Mouse (Mus musculus) gonadal fat pad, adult 2 months (tissue): Measurements from ENCODE around the gene Kank3. TPM values are rescaled to one million over a fixed set of nuclear protein-coding genes. Genes with fewer than 3 reads are reported as not detected.
"Not testable (repeated sequence)": the region's sequence is repeated elsewhere in the genome, so short reads cannot be mapped to it uniquely, and the experiment has no call there.

ENCODE experiments used
- DNase-seq: peaks from one replicate; pipeline ENCODE4 v3.0.0-alpha.2; 2012; ENCODE audit warnings: low read depth
- polyA plus RNA-seq: library from polyadenylated mRNA; depleted of rRNA; stranded (reverse); fragments of >200 nt; gene quantifications from 2 replicates; pipeline ENCODE4 v1.2.3, GENCODE M21; 2012

The Kank3 gene
- polyA plus RNA-seq, 1 experiment, result 146 TPM

DNA sequence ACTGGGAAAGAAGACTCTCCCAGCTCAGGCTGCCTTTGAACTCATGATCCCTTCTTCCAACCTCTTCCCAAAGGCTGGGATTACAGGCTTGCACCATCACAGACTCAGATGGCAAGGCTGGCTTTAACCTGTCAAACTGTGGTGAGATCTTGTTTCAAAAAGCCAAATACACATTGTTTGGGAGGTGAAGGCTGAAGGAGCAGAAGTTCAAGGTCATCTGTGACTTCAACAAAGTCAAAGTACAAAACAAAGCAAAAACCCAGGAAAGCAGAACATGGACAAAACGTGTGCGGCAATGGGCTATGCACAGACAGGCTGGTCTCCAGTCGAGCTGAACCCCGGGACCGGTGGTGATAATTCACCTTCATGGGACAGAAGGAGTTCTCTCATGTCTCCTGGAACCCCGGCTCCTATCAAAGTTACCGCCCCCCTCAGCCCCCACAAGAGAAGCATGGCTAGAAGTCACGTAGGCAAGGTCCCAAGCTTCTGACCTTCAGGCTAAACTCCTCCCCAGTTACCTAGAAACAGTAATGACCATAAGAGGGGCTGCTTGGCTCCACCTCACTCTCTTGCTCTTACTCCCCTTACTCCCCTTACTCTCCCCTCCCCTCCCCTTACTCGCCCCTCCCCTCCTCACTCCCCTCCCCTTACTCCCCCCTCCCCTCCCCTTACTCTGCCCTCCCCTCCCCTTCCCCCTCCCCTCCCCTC lies 3.0 kb upstream of the Kank3 start:
- no peak for DNase-seq

GRCm38 (mm10) chr17:33808192-33808591 lies 2.1 kb upstream of the Kank3 start:
- DNase-seq, result no peak

DNA sequence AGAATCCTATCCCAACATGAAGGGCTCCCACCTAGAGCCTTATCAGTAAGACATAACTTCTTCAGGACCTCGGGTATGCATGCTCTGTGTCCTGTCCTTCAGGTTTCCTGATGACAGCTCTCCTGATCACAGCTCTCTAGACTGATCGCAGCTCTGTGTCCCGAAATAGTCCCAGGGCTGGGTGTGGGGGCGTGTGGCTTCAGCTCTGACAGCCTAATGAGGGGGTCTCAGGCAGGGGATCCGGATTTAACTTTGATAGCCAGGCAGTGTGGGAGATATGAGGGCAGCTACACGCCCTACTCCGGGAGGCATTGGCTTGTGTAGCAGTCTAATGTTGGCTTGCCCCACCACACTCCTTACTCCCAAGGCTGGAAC lies 810 bp downstream of the Kank3 start:
- DNase-seq, result no peak

DNA sequence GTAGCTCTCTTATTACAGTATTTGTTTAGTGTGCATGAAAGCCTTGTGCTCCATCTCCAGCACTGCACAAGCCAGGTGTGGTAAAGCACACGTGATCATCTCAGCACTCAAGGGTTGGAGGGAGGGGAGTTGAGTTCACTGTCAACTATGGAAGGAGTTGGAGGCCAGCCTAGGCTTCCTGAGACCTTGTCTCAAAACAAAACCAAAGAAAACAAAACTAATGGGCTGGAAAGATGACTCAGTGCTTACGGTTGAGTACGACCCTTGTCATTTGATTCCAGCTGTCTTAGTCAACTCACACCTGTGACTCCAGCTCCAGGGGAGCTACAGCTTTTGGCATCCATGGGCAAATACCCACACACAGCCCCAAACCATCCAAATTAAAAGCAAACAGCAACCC lies 2.2 kb downstream of the Kank3 start:
- DNase-seq, result no peak

DNA sequence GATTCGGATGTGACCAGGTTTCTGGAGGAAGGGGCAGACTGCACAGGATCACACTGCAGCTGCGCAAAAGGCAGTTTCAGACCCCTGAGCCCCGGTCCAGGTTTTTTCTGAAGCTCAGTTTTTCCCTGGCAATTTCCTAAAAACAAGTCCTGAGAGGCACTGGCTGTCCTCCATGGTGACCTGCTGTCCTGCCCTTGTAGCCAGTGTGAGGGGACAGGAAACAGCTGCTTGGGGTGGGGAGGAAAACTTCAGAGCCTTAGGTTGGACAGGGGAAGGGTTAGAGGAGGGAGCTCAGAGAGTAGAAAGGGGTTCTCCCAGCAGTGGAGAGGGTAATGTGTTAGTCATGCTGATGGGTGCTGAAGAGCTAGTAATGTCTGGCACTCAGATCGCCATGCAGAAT lies 2.7 kb downstream of the Kank3 start:
- no peak for DNase-seq

GRCm38 (mm10) chr17:33815399-33815798 lies 5.1 kb downstream of the Kank3 start:
- DNase-seq, result no peak

DNA sequence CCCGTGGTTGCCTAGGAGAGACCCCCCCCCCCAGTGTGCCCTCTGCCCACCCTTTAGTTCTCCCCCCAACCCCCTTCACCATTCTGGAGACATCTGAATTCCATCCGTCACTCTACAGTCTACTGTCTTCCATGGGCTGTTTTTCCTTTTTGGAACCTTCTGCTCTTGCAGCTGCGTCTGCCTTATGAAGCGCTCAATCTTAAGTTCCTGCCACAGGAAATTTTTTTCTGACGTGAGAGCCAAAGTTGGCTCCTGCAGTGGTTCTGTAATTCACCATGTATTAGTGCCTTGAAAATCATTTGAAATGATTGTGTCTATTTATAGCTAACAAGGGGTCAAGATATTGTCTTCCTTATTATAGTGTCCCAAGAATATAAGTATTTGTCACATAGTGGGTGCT lies 6.3 kb downstream of the Kank3 start:
- no peak for DNase-seq

DNA sequence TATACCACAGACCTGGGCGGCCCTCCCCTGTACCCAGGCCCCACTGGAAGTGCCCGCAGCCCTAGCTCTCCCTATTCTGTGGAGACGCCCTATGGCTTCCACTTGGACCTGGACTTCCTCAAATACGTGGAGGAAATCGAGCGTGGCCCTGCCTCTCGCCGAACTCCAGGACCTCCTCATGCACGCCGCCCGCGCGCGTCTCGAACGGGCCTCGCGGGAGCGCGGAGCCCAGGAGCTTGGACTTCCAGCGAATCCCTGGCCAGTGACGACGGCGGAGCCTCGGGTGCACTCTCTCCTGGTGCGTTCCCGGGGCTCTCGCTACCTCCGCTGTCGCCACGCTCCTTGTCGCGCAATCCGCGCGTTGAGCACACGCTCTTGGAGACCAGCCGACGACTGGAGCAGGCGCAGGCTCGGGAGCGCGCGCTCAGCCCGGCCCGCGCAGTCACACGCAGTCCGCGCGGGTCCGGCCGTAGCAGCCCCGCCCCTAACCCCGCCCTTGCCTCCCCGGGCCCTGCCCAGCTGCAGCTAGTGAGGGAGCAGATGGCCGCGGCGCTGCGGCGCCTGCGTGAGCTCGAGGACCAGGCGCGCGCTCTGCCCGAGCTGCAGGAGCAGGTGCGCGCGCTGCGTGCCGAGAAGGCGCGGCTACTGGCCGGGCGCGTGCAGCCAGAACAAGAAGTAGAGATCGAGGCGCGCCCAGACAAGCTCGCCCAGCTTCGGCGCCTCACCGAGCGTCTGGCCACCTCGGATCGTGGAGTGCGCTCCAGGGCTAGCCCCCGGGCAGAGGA lies 7.1 kb downstream of the Kank3 start:
- DNase-seq, result no peak

GRCm38 (mm10) chr17:33817969-33818643 lies 7.8 kb downstream of the Kank3 start:
- DNase-seq, result no peak

DNA sequence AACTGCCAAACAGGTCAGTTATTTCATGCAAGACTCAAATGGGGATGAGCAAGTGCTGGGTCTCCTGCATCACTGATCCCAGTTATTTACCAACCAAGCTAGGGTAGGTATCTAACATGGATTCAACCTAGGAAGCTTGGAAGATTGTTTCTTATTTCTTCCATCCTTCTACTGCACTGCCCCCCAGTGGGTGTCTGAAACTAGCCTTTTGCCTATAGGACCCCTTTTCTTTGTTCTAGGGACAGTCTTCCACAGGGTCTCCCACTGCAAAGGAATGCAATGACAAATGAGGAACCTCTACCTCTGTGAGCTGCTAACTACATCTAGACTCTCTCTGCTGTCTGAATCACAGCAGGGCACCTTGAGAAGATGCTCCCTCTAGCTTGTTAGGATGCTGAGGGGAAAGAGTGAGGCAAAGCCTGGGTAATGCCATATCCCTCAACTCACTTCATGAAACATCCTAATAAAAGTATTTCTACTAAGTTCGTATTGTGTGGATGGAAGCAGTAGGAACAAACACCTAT lies 12.2 kb downstream of the Kank3 start:
- DNase-seq, result no peak

DNA sequence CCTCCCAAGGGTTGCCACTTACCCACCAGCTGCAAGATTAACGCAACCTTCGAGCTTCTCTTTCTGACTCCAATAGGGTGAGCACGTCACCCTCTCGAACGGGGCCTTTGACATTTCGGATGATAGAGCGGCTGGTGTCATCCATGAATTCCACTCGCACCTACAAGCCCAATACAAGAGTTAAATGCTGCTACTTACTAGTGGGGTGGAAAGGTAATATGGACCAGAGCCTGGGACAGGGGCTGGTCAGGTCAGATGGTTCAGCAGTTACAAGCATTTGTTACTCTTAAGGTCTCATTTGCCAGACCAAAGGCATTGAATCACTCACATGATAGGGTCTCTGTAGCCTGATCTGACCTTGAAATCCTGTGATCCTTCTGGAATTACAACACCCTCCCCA lies 12.9 kb downstream of the Kank3 start:
- not testable (repeated sequence) for DNase-seq

DNA sequence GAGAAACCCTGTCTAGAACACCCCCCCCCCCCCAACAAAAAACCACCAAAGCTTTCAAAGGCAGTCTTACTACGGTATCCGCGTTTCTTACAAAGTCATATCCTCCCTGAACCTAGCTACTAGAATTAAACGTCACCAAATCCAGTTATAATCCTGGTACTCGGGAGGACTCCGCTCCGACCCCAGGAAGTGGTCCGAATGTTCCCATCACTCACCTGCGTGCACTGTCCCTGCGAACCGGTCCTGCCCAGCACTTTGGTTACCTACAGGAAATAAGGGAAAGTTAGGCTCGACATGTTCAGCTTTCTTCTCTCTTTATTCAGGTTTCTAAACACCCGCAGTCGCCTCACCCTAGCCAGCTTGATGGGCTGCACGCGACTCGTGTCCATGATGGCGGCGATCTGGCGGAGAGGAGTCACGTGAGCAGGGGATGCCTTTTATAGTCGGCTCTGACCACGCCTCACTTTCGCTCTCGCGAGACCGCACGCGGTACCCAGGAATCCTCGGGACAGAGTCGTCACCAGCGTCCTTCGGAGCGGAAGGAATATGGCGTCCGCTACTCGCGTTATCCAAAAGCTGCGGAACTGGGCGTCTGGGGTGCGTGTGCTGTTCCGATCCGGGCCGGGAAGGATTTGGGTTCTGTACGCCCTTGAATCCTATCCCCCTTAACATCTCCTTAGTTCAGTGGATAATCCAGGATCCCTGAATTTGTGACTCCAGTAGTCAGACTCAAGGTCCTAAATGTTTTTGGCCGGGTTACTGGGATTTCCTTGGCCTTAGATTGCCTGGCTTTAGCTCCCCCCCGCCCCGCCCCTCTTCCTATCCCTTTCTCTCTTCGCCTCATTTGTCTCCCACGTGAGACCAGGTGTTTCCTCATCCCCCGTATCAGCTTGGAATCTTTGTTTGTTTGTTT lies 14.0 kb downstream of the Kank3 start, which contains the start of the genes Rps28 and Ndufa7:
Gene Rps28 (minus strand): TSS at position 479 of the 913 bp plus-strand sequence.
Gene Ndufa7 (plus strand): TSS at position 489 of the 913 bp plus-strand sequence.
- no peak for DNase-seq

GRCm38 (mm10) chr17:33824997-33825330 lies 14.6 kb downstream of the Kank3 start:
- DNase-seq, result not testable (repeated sequence)

- DNase-seq, result no peak
Measured at GRCm38 (mm10) chr17:33825462-33825861, 15.1 kb downstream of the Kank3 start.

DNA sequence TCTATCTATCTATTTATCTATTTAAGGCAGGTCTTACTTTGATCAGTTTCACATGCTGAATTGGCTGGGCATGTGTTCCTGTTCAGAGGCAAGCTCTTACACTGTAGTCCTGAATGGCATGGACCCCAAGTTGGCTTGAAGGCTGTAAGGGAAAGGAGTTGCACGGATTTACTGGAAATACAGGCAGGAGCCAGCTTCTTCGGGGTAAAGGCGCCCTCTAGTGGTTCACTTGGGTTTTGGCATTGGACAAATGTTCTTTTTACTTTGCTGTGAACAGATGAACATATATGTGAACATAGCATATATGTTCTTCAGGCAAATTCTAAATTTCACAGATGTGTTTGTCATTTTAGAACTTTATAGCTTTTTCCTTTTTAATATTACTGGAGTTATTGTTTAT lies 16.5 kb downstream of the Kank3 start:
- no peak for DNase-seq

DNA sequence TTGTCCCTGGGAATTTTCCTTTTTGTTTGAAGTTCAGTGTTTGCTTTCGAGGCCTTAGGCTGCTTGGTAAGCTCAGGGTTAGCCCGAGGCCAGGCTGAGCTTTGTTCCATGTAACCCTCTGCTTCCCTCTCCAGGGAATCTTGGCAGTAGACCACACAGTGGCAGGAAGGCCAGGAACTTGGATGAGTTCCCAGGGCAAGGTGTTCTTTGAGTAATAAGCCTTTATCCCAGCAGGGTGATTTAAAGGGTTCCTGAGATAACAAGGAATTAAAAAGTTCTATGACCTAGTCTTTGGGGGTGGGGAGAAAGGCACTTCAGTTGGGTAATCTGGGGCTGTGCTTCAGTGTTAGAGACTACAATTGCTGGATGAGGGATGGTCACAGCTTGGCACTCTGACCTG lies 18.6 kb downstream of the Kank3 start:
- peak; percentile 99 for DNase-seq

DNA sequence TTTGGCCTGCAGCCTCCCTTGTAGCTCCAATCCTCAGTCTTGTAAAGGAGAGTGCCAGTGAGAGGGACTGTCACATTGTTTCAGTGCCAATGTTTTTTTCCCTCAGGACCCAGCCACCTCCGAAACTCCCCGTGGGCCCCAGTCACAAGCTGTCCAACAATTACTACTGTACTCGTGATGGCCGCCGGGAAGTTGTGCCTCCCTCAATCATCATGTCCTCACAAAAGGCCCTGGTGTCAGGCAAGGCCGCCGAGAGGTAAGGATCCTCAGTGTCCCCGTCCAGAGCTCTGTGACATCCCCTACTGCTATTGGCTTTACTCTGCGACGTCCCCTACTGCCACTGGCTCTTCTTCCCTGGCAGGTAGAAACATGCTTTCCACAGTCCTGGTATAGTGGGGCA lies 19.2 kb downstream of the Kank3 start:
- no peak for DNase-seq

DNA sequence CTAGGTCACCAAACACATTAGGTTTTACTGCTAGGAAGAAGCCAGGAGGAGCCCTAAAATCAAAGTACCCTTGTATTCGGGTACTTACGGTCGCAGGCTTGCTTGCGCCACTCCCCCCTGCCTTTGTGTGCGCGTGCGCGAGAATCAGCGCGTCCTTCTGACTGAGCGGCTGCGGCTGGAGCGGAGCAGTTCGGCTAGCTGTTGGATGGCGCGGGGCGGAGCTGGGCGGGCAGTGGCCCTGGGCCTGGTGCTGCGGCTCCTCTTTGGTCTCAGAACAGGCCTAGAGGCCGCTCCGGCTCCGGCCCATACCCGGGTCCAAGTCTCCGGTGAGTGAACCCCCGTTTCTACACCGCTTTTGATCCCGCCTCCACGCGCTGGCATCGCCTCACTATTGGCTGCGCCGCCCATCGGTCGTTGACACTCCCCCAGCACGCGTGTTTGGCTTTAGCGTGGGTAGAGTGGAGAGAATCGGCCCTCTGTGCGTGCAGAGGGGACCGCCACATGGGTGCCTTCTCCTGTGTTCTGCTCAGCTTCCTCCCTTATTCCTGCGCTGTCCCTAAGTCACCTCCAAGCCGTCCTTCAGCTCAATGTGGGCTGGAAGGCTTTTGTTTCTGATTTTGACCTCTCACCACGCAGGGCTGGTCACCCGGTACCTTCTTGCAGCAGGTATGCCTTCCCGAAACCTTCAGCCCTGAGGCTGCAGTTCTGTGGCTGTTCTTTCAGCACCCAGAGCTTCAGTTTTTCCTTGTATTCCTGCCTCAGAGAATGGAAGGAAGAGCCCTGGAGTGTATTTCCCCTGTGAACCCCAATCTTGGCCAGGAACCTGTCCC lies 32.9 kb downstream of the Kank3 start, which contains the start of gene Cd320:
Gene Cd320 (plus strand): TSS at position 126 of the 830 bp plus-strand sequence.
- DNase-seq, result no peak

- DNase-seq, result no peak
Measured at GRCm38 (mm10) chr17:33844196-33844595, 33.9 kb downstream of the Kank3 start.

DNA sequence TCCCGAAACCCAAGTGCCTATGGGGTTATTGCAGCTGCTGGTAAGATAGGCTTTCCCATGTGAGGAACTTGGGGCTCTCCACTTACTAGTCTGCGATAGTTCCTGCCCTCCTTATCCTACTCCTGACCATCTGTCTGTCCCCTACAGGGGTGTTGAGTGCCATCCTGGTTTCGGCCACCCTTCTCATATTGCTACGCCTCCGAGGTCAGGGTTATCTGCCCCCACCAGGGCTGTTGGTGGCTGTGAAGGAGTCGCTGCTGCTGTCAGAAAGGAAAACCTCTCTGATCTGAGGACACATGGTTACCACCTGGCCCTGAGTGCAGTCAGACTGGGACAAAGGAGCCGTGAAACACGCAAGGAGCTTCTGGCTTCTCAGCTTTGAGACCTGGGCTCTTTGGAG lies 37.8 kb downstream of the Kank3 start:
- DNase-seq, result no peak
